Mouse (Mus musculus): ENCODE results near the gene Nts. TPM values are rescaled to one million over a fixed set of nuclear protein-coding genes. Genes with fewer than 3 reads are reported as not detected.

Nts gene
- not detected for polyA plus RNA-seq (2014; fragmentation: Illumina TruSeq; extraction: RNeasy Lipid Tissue Mini Kit (QIAGEN cat#74804); ENCODE audit: low read depth, low replicate concordance)

DNA sequence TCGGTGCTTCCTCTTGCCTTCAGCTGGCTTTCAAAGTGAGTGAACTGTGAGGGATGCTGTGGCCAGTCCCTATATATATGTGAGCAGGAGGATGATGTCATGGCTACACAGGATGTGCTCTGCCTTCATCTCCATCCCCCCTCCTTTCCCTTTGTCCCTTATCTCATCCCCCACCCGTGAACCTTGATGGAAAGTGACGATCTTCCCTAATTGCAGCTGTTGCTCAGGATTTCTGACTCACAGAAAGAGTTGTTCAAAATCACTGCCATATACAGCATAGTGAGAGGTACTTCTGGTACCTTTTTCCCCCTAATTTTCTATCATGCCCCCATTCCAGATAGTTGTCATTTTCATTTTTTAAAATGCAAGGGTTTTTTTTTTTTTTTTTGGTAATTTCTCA, at the start of gene Nts:
Gene Nts, minus strand, starts transcription at position 101 of the 400 bp plus-strand sequence.

DNA sequence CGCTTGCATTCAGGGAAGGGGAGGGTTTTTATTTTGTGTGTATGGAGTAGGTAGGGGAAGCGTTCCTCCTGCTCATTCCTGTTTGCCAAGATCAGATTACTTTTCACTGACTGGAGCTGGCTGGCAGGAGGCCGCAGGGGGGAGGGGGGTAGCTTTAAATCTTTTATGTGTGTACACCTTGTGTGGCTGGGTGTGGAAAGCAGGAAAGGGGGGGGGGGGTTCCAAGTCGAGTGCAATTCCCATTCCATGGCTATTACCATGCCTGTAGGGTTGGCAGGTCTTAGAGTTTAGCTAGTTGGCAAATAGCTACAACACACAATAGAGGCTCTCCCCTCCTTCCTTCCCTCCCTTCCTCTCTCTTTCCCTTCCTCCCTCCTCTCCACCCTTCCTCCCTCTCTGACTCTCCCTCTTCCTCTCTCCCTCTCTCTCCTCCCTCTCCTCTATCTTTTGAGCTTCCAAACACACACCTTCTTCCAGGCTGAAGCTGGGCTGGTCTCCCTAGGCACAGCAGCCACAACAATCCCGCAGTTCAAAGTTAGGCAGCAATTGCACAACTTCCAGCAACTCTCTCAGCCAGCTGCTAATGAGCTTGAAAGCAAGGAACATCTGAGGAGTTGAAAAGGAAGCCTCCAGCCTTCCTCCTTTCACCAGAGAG, 21.6 kb upstream of the Nts start, which contains the start of gene Rassf9:
Gene Rassf9, plus strand, starts transcription at position 416 of the 655 bp plus-strand sequence.

Other genes with a start within 250 kb of the Nts start
- 12.0 TPM for gene Rassf9, start 21.7 kb upstream of the Nts start, polyA plus RNA-seq (2014; fragmentation: Illumina TruSeq; extraction: RNeasy Lipid Tissue Mini Kit (QIAGEN cat#74804); ENCODE audit: low read depth, low replicate concordance)